Mouse (Mus musculus) cortical plate, adult 2 months (tissue): Measurements from ENCODE around the gene Adcy5. TPM values are rescaled to one million over a fixed set of nuclear protein-coding genes. Genes with fewer than 3 reads are reported as not detected.

ENCODE experiments used
- H3K27ac ChIP-seq: fragments of 200-500 bp; 2 replicates; pipeline ENCODE4 v1.5.1; 2012; ENCODE audit warnings: low read length, control low read depth, inconsistent platforms; ENCODE audit not compliant: insufficient read depth
- H3K4me1 ChIP-seq: fragments of 200-500 bp; 2 replicates; pipeline ENCODE4 v1.6.1; 2011; ENCODE audit warnings: low read length; ENCODE audit not compliant: control insufficient read depth, insufficient read depth
- H3K4me3 ChIP-seq: fragments of 200-500 bp; 2 replicates; pipeline ENCODE4 v1.5.1; 2011; ENCODE audit warnings: mild to moderate bottlenecking, low read length, control low read depth; ENCODE audit not compliant: insufficient read depth
- CTCF ChIP-seq: fragments of 200-500 bp; IDR thresholded peaks from 2 replicates; pipeline ENCODE4 v1.5.1; 2011; ENCODE audit warnings: mild to moderate bottlenecking, control low read depth, low read length; ENCODE audit not compliant: insufficient read depth; ENCODE audit errors: extremely low read depth
- POLR2A ChIP-seq: fragments of 200-500 bp; IDR thresholded peaks from 2 replicates; pipeline ENCODE4 v1.6.1; 2011; ENCODE audit warnings: mild to moderate bottlenecking, low read length, control low read depth; ENCODE audit not compliant: insufficient read depth; ENCODE audit errors: extremely low read depth
- polyA plus RNA-seq: library from polyadenylated mRNA; depleted of rRNA; stranded (reverse); fragments of >200 nt; gene quantifications from 2 replicates; pipeline ENCODE4 v1.2.3, GENCODE M21; 2012

The Adcy5 gene
- polyA plus RNA-seq, 1 experiment = 93.4 TPM

DNA sequence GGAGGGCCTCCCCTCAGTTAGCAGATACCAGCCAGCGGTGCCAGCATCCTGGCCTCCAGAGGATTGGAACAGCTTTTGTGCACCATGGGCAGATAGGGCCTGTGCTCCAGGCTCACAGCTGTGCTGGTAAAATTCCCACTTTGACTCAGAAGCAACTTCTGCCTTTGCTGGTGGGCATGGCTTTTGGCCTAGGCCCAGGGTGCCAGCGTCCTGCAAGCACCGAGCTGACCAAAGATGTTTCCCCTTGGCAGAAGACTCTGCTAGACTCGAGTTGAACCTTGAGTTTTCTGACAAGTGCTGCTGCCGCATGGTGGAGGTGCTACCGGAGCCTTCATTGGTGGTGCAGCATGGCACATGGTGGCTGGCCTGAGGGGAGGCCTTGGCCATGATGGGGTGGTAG lies 149.0 kb downstream of the Adcy5 start:
- TF ChIP-seq POLR2A = no peak
- no peak for TF ChIP-seq CTCF
- Histone ChIP-seq H3K4me1 (no peaks in the 10 kb centered on the region), H3K27ac (no peak overlapping the region), H3K4me3 (no peak overlapping the region)

DNA sequence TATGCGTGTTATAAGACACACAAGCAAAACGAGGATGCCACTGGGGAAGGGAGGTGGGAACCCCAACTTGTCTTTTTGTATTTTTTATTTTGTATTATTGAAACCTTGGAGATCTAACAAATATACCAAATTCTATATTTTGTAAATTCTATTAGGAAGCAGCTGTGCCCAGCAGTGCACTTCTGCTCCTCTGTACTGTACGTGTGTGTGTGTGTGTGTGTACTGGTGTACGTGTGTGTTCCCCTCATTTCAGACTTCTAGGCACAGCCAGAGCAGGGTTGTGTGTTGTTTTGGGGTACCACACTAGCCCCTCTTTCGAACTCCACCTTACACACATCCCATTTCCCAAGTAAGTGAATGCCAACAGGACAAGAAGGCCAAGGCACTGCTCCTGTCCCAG lies 149.7 kb downstream of the Adcy5 start:
- TF ChIP-seq POLR2A (no peak), CTCF (no peak)
- Histone ChIP-seq H3K4me3 (no peak overlapping the region), H3K27ac (no peak overlapping the region), H3K4me1 (no peaks in the 10 kb centered on the region)

DNA sequence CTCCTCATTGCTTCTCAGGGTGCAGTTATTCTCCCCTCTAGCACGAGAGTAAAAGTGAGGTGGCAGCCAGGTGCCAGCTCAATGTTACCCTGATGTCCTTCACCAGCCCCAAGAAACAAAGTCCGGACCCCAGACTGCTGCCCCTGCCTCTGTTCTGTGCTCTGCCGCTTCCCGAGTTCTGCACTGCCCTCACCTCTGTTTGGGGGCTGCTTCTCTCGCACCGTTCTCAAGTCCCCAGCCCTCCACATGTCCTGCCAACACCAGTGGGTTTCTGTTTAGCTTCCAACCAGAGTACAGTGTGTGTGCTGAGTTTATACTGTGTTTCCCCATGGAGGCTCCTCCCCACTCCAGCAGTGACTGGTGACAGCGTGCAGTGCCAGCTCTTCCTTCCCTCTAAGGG lies 150.5 kb downstream of the Adcy5 start:
- Histone ChIP-seq H3K4me3 (no peak overlapping the region), H3K4me1 (no peaks in the 10 kb centered on the region), H3K27ac (no peak overlapping the region)
- TF ChIP-seq CTCF = no peak

DNA sequence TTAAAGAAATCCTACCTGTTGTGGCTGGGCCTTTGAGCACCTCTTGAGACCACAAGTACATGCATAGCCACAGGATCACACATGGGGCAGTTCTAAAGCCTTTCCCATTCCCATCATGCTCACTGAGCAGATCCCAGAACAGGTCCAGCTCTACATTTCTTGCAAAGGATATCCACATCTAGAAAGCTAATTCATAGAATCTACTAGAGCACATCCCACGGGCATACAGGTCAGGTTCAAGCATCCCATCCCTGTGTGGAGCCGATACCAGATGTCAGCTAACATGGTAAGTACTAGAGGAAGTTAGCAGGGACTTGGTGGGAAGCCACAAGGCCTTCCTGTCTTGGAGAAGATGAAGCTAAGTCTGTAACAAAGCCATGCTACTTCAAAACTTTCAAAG lies 152.0 kb downstream of the Adcy5 start:
- no peak overlapping the region for H3K4me3 ChIP-seq
- no peak for TF ChIP-seq CTCF
- no peak for TF ChIP-seq POLR2A
- no peak overlapping the region for H3K27ac ChIP-seq
- H3K4me1 ChIP-seq = no peaks in the 10 kb centered on the region

DNA sequence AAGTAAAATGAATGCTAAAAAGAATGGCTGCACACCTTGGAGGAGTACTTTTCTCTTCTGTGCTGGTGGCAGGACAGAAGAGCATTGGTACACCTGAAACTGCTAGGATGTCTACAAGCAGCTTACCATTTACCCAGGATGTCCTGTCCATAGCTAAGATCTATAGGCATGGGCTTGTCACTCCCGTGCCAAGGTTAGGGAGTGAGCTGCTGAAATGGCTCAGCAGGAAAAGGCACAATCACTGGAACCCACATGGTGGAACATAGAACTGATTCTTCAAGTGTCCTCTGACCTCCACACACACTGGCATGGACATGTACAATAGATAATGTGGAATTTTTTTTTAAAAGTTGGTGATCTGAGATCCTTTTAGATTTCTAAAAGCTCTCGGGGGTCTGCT lies 152.7 kb downstream of the Adcy5 start:
- TF ChIP-seq POLR2A = no peak
- no peak for TF ChIP-seq CTCF
- Histone ChIP-seq H3K4me3 (no peak overlapping the region), H3K4me1 (no peaks in the 10 kb centered on the region), H3K27ac (no peak overlapping the region)

DNA sequence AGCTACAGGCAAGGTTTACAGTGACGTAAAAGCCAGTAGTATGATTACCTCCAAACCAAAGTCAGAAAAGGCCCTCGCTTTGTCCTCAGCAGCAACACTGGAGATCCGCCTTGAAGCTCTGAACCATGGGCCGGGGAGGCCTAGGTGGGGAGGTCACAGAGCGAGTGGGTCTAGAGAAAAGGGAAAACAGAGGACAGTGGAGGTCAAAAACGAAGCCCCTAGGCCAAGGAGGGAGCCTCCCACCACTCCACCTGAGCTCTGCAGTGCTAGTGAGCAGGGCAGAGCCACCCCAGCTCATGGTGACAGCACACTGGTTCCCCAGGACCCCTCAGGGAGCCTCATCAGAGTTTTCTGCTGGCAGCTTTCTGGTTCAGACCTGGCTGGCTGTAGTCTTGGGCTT lies 153.3 kb downstream of the Adcy5 start:
- TF ChIP-seq CTCF (no peak), POLR2A (no peak)
- H3K27ac ChIP-seq = no peak overlapping the region
- no peak overlapping the region for H3K4me3 ChIP-seq
- H3K4me1 ChIP-seq = no peaks in the 10 kb centered on the region

DNA sequence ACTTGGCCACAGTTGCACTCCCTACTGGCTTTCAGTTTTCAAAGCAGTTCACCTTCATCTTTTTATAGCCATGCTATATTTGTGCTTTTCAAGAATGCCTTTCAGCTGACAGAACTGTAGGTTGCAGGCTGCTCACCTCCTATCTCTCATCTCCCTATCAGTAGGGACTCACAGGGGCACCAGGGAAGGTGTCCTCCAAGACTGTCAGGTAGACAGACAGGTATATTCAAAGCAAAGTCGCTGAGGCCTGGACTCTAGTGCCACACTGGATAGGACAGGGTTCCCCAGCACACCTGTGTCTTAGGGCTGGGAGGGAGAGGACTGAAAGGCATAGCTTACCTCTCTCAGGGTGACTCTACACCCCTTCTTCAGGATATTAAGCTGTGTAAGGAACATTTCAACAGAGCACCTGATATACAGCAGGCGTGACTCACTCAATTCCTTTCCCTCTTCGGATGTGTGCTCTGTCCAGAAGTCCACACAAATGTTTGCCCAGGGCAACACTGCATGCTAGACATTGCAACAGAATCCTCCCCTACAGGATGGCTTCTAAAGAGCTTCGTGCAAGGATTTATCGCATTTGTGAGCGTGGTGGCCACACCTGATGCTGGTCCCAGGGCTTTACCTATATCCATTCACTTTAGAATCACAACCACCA lies 153.9 kb downstream of the Adcy5 start:
- H3K4me3 ChIP-seq = no peak overlapping the region
- TF ChIP-seq CTCF = no peak
- TF ChIP-seq POLR2A = no peak
- no peak overlapping the region for H3K27ac ChIP-seq
- H3K4me1 ChIP-seq = no peaks in the 10 kb centered on the region

DNA sequence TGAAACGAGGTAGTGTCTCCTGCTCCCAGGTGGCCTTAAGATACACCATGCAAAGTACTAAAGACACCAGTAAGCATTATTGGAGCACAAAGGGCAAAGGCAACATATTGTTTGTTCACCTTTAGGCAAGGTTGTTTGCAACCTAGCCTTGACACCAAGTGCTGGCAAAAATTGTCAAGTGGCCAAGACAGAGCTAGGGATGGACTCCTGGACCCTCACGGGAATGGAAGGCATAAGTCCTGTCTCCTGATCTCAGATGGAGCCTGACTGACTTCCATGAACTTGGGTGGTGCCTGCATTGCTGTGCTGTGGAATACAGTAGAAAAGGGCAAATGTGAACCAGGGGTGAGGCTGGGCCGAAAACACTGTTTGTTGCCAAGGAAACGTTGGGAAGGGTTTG lies 155.0 kb downstream of the Adcy5 start:
- Histone ChIP-seq H3K27ac (no peak overlapping the region), H3K4me3 (no peak overlapping the region), H3K4me1 (no peaks in the 10 kb centered on the region)
- TF ChIP-seq CTCF (no peak), POLR2A (no peak)

DNA sequence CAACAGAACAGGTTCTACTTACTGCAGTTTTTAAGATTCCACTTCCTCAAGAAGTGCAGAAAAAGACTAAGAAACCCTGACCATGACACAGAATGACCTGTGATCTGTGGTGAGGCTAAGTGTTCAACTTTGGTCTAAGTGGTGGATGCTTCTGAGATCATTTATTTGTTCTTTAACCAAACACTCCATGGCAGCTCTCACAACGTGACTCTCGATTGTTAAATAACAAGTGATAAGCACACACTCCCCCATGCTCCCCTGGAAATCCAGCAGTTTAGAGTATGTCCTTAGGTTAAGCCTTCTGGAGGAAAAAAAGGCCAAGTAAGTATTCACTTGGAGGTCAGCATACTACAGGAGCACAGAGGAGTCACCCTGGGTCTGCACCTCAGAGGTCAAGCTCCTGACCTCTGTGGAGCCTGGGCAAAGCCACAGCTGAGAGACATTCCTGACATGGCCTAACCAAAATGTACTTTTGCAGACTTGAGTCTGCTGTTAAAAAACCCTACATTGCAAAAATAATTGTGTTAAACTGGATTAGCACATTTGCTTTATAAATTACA lies 156.0 kb downstream of the Adcy5 start:
- no peak for TF ChIP-seq POLR2A
- no peak for TF ChIP-seq CTCF
- H3K4me1 ChIP-seq = no peaks in the 10 kb centered on the region
- H3K27ac ChIP-seq = no peak overlapping the region
- no peak overlapping the region for H3K4me3 ChIP-seq

DNA sequence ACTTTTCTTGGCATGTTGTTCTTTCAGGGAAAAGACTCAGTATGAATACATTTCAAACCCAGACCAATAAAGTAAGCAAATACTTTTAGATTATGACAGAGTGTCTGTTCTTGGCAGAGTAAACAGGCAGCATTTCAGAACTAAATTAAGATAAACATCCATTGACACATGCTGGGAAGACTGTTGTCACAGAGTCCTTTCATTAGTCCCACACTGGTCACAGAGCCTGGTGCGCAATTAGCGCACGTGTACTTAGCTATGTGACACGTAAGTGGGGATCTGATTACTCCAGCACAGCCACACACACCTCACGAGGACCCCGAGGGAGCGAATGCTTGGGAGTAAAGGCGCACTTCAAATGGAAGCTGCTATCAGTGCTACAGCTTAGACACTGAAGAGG lies 156.9 kb downstream of the Adcy5 start:
- no peaks in the 10 kb centered on the region for H3K4me1 ChIP-seq
- no peak overlapping the region for H3K4me3 ChIP-seq
- TF ChIP-seq CTCF = no peak
- no peak for TF ChIP-seq POLR2A
- no peak overlapping the region for H3K27ac ChIP-seq
